Mouse (Mus musculus) layer of hippocampus, postnatal 14 days (tissue): ENCODE measurements around the gene Gm20547. TPM values are rescaled to one million over a fixed set of nuclear protein-coding genes. Genes with fewer than 3 reads are reported as not detected.

ENCODE experiments used
- DNase-seq, 2 experiments: peaks; one replicate each; pipeline ENCODE4 v3.0.0; 2021 to 2022; ENCODE audit warnings: low spot score in 2 of 2, mixed read lengths in 1 of 2
- total RNA-seq, 2 experiments: library from RNA; stranded (reverse); gene quantifications; 2 replicates each; pipeline ENCODE4 v1.2.3; 2021

Gm20547 gene
- total RNA-seq, 2 experiments from 2014 or later, result not detected

DNA sequence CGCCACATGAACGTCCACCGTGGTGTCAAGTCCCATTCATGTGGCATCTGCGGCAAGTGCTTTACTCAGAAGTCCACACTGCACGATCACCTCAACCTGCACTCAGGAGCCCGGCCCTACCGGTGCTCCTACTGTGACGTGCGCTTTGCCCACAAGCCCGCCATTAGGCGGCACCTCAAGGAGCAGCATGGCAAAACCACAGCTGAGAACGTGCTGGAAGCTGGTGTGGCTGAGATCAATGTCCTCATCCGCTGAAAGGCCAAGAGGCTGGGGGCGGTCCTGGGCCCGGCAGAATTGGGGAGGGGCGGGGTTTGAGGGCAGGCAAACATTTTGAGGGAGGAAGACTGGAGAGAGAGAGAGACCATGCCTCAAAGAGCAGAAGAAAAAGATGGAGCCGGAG is 14.5 kb upstream of the Gm20547 start:
- no peak for DNase-seq

DNA sequence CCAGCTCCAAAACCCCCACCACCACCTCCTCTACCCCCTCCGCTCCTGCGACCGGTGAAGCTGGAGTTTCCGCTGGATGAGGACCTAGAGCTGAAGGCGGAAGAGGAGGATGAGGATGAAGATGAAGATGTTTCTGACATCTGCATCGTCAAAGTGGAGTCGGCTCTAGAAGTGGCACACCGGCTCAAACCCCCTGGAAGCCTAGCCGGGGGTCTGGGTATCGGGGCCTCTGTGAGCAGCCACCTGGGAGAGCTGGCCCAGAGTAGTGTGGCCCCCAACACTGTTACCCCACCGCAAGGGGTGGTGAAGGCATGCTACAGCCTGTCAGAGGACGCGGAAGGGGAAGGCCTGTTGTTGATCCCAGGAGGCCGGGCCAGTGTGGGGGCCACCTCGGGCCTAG is 13.9 kb upstream of the Gm20547 start:
- no peak for DNase-seq

DNA sequence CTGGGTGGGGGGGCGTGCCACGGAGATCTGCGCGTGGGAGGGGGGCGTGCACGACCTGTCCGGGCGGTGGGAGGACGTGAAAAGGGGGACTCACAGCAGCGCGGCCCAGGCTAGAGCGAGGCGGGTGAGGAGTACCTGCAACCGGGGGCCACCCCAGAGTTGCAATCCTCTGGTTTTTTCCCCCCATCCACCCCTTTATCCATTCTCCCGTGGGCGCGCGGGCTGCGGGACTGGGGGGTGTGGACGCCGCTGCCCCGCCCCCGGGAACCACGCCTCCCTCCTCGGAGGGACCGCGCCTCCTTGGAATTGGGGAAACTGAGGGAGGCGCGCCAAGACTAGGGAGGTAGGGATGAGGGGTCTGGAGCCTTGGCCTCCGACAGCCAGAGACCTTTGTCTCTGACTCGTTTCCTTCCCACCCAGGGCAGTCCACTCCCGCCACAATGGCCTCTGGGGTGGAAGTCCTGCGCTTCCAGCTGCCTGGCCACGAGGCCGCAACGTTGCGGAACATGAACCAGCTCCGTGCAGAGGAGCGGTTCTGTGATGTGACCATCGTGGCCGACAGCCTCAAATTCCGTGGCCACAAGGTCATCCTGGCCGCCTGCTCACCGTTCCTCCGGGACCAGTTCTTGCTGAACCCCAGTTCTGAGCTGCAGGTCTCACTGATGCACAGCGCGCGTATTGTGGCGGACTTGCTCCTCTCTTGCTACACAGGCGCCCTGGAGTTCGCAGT is 13.1 kb upstream of the Gm20547 start:
- DNase-seq, result no peak

DNA sequence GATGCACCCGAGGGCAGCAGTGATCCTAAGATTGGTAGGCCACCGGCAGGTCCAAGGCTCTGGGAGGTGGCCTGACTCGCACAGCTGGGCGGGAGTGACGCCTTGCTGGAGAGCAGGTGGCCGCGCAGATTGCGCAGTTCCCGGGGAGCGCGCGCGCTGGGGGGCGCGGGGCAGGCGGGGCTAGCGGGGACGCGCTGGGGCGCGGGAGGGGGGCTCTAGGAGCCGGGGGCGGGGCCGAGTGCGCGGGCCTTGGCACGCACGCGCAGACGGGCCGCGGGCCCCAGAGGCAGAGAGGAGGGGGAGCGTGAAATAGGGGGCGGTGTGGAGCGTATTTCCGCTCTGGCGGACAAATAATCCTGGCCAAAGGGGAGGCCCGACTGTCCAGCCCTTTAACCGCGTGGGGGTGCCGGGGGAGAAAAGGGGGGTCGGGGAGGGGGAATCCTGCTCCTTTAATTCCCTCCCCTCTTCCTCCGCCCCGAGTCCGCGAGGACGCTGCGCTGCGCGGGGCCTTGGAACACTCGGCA is 12.3 kb upstream of the Gm20547 start:
- DNase-seq, result peak; percentile 92 to 96

DNA sequence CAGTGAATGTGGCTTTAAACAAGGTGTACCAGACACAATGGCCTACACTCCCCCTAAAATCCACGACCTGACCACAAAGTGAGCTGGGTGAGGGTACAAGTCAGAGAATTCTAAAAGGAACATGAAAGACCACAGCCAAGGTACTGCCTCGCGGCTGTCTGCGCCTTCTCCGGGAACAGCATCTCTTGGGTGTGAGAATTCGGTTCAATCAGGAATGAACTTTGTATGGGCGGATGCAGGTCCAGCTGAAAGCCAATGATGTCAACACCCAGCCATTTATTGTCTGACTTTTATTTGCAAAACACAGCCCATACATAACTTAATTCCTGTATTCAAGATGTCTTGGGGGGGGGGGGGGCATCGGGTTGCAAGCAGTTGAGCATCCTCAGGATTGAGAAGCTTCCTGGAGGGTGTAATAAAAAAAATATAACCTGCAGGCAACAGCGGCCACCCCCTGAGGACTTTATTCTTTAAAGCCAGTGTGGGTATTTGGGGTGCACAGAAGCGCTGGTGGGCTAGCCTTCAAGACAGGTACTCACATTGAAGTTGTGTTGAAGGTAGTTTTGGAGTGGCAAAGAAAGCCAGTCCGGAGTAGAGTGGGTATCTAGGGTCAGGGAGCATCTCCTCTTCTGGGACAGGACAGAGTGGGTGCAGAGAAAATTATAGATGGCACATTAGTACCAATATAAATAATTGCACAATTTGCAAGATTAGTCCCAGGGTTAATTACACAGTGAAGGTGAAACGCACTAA is 11.4 kb upstream of the Gm20547 start:
- DNase-seq, result no peak

DNA sequence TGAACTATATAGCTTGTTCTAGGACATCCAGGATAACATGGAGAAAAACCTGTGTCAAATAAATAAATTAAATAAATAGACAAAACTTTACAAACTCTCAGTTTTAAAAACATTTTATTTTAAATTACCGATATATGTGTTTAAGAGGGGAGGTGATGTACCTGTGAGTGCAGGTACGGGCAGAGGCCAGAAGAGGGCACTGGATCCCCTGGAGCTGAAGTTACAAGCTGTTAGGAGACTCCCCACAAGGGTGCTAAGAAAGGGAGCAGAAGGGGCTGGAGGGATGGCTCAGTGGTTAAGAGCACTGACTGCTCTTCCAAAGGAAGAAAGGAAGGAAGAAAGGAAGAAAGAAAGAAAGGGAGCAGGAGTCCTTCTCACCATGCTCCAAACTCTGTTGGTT is 9.5 kb upstream of the Gm20547 start:
- DNase-seq, result no peak

DNA sequence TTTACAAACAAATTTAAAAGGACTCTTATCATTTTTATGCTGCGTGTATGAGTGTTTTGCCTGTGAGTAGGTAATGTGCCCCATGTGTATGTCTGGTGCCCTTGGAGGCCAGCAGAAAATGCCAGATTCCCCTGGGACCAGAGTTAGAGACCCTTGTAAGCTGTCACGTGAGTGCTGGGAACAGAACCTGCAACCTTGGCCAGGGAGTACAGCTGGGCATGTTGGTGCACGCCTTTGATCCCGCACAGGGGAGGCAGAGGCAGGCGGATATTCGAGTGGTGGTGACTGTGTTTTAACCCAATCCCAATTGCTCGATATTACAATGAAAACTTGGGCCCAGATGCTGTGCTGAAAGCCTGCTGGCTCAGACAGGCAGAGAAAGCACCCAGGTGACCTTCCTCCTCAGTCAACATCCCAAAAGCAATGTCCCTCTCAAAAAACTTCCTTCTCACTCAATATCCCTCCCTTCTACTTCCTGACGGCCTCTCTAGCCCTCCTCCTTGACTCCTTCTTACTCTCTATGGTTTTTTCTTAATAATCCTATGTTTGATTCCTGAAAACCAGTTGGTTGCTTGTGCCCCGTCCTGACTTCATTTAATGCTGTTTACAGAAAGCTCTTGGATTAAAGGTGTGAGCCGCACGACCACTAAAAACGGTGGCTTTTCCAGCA is 8.4 kb upstream of the Gm20547 start:
- DNase-seq, result no peak

DNA sequence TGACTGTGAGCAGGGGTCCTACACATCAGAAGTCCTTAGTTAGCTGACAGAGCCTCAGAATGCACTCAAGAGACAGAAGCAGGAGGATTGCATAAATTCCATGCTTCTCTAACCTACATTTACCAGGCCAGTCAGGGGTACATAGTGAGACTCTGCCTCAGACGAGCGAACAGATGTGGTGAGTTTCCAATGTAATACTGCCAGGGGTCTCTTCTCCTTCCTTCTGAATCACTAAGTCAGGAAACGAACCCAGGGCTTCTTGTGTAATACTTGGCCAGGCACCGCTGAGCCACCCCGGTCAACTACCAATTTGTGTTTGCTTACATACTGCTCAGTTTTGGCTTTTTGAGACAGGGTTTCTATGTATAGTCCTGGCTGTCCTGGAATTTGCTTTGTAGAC is 6.1 kb upstream of the Gm20547 start:
- DNase-seq, result no peak

DNA sequence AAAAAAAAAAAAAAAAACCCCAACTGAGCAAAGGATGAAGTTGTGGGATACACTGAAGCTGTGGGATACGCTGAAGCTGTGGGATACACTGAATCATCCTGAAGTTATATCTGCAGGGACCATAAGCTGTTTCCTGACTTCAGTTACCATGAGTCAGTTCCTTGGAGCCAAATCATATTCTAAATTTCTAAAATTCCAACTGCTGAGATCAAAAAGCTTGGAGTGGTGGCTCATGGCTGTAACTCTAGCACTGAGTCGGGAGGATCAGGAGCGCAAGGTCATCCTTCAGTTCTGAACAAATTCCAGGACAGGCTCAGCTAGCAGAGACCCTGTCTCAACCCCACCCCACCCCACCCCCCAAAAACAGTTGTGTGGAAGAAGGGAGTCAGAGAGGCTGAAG is 3.8 kb upstream of the Gm20547 start:
- no peak for DNase-seq

DNA sequence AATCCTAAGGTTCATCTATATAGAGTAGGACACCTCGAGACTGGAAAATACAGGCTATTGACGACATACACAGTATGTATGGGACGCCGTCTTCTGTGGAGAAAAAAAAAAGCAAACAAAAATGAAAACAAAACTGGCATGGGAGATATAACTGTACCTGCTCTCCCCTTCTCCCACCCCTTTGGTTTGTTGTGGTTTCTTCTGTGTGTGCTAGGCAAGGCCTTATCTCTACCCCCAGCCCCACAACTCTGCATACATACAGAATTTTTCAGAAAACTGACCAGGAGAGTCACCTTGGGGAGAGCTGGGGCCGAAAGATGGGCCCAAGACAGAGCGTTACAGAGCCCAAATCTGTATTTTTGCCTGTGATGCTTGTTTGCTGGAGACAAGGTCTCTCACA is 2.9 kb upstream of the Gm20547 start:
- no peak for DNase-seq

DNA sequence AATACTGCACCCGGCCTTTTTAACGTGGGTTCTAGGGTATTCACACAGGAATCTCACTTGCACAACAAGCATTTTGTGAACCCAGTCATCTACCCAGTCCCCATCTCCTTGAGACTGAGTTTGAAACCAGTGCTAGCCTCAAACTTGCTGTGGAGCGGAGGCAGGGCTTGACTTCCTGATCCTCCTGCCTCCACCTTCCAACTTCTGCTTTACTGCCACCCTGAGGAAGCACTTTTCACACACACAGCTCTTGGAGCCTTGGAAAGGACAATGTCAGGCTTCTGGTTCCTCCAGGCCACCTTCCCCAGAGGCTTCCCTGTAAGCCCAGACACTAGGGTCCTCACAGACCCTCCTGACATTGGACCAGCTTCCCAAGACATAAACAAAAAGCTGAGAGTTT is 1.5 kb upstream of the Gm20547 start:
- no peak for DNase-seq

DNA sequence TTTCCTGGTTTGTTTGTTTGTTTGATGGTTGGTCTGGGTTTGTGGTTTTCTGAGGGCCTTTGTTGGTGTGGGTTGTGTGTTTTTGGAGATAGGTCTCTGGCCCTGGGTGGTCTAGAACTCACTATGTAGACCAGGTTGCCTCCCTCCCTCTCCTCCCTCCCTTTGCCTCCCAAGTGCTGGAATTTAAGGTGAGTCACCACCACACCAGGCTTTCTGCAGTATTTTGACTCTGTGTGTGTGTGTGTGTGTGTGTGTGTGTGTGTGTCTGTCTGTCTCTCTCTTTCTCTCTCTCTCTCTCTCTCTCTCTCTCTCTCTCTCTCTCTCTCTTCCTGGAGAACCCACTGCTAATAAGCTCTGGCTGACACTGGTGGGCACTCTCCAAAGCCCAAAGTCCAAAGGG is 676 bp downstream of the Gm20547 start:
- no peak for DNase-seq

DNA sequence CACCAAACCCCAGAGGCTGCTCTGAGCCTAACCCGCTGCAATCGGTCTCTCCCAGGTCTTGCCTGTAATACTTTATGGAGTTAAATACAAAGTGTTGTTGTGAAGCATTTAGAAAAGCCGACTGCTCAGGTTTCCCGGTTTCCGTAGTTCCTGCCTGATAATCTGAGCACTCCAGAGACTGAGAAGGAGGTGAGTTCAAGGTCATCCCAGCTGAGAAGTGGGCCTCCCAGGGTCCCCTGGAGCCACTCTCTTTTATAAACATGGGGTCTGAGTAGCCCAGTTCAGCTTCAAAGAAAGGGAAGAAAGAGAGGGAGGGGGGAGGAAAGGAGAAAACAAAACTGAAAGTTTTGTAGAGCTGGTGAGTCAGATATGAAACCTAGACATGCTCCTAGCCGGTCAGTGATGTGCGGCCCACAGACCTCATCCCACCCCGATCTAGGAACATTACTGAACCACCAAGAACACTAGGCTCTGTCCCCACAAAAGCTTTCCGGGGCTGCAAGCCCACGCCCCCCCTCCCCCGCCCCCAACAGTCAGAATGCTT is 2.4 kb downstream of the Gm20547 start, which contains the start of gene Zbtb12:
Gene Zbtb12, plus strand, starts transcription at position 148 of the 544 bp plus-strand sequence.
- no peak for DNase-seq

DNA sequence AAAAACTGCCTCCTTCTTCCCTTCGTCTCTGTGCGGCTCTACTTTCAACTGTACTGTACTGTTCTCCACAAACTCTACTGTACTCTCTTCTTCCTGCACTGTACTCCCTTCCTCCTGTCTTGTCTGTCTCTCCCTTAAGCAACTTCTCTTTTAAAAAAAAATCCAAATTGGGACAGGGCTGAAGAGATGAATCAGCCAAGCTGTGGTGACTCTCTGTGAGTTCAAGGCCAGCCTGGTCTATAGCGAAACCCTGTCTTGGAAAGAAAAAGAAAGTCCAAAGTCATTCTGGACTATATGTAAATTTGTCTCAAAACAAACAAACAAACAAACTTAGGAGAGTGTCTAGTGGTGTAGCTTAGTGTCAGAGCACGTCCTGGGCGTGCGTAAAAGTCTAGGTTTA is 7.5 kb downstream of the Gm20547 start:
- DNase-seq, result no peak

DNA sequence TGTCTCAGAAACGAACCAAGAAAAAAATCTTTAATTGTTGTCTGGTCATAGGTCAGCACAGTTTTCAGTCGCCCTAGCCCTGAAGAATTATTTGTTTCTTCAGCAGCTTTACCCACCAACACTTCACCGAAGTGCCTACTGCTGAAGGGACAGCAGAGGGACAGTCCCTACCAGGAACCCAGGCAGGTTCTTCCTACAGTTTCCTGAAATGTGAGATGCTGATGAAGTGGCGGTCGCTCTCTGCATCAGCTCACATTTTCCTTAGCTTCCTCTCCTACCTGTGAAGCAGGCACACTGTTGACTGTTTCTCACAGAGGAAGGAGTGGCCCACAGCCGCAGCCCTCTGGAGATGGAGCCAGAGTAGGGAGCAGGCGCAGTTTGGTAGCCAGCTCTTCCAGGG is 15.9 kb downstream of the Gm20547 start:
- no peak for DNase-seq

DNA sequence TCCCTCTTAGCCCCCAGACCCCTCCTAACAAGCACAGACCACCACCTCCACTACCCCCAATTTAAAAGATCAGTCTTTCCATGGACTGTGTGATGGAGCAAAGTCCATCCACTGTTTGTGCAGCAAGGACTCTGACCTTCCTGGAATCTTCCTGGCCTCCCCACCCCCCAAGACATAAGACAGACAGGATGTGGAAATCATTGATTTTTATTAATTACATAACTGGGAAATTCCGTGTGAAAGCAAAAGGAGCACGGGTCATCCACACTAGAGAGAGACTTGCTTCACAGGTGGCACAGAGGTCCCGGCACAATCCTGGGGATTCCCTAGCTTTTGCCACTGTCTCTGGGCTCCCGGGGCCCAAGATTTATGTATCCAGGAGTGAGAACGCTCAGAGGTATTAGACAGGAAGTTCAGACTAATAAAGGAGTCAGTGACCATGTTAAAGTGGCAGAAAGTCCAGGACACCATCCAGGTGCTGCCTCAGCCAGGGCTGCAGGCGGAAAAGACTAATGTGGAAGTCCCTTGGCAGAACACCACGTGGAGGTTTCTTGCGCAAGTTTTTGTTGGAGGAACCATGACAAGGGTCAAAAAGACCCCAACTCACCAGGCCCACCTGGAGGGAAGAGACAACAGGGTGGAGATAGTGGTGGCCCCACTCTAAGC is 19.3 kb downstream of the Gm20547 start, which contains the start of gene Cfb:
Gene Cfb, minus strand, starts transcription at position 103 of the 666 bp plus-strand sequence.
- no peak for DNase-seq

DNA sequence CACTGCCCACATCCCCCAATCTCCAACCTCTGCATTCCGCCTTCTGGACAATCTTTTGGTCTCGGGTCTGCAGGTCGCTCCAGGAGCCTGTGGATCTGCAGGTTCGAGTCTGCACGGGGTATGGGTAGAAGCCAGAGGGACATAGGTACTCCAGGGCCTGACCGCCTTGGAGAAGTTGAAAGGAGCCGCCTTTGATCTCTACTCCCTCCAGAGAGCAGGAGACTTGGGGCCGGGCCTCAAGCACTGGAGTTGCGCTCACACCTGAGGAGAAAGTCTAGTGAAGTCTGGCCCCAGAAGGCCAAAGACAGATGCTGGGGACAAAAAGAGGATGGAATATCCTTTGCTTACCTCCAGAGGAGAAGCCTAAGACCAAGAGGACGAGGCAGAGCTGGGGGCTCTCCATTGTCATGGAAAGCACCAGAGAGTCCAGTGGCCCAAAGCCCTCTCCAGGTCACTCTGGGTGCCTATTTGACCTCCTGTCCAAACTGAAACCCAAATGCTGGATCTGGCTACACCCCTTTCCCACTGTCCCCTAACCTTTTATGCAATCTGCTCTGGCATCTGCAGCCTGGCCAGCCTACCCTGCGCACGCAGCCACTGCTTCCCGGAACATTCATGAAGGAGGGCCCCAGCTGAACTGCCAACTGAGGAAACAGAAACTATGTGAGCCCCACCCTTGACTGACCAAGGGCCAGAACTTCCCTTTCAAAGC is 20.0 kb downstream of the Gm20547 start:
- no peak for DNase-seq

DNA sequence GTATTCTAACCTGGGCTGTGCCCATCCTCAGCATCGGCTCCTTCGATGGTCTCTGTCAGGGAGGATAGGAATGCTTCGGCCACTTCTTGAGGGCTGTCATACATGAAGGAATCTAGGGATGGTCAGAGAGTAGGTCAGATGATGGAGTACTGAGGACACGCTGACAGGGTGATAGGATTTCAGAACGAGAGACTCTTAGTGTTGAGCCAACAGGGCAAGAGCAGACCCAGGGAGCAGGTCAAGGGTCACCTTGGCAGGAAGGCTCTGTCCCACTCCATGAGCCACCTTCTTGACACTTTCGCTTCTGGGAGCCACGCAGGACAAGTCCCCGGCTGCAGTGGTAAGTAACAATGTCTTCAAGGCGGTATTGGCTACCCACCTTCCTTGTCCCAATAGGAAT is 21.3 kb downstream of the Gm20547 start:
- no peak for DNase-seq

DNA sequence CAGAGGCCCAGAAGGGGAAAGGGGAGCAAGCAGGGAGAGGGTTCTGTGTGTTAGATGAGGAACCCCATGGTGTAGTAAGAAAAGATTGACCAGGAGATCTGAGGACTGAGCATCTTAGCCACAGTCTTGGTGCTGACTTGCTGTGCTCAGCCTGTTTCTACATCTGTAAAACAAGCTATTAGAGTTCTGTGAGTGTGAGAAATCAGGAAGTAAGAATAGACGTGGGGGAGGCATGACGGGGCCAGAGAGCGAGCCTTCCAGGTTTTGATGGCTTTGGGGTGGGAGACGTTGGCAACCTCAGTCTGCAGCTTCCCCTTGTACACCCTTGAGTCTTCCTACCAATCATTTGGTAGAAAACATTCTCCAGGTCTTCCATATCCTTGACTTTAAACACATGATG is 23.2 kb downstream of the Gm20547 start:
- no peak for DNase-seq

DNA sequence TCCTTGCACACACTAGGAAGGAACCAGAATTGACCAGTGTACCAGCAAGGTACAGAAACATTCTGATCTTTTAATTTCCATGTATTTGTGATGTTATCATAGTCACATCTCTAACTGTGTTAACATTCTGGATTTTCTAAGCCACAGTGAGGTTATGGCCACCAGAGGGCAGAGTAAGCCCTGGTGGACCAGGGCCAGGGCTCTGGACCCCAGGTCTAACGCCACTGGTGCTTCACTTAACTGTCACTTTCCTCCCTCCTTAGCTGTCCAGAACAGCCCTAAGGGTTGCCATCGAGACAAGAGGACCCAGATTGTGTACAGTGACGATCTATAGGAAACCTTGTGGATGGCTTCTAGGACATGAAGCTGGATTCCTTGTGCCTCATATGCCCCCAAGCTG is 26.0 kb downstream of the Gm20547 start:
- DNase-seq, result peak; percentile 28 to 37
